In the genomic region with DNA sequence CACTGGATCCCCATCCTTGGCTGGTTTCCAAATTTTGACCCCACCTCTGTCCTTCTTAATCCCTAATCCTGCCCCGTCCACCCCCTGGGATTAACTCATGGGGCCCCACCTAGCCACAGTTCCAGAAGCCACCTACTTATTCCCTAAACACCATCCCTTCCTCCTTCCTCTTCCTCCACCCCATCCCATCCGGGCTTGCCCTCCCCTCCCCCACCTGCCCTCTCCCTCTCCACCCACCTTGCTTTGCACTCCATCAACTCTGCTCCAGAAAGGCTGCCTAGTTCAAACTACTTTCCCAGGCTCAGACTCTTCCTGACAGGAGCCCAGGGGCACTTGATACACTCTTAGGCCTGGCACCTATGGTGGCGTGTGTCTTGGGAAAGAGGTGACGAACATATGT, we compare ENCODE assay signal across 12 mouse cellular contexts. TPM values are rescaled to one million over a fixed set of nuclear protein-coding genes. Genes with fewer than 3 reads are reported as not detected.
DNase-seq lines count a peak whose midpoint lies in the region; ATAC-seq and TF ChIP-seq lines count a peak whose summit lies in the region.
"Had no signal": no experiment of that assay in that cellular context is flagged by ENCODE, and none has a peak within 500 bp of the region (broad histone marks: within the 10 kb centered on the region; RNA-seq: fewer than 3 reads in every experiment).

A gene (plus strand): TSS at position 301 of the 400 bp plus-strand sequence.

- no peak within 1 kb of the TSS for H3K27ac ChIP-seq in kidney, embryonic 14.5 days (ENCODE audit: low read depth, low read length)
- no peak within 1 kb of the TSS for H3K27ac ChIP-seq in neural tube, embryonic 12.5 days
- H3K27ac ChIP-seq in limb, embryonic 11.5 days (replicated peaks; ENCODE audit: low read depth, low read length), result no peak within 1 kb of the TSS
- peak within 1 kb of the TSS; percentile 45 for H3K27ac ChIP-seq in stomach, postnatal 0 days (replicated peaks)
- H3K27ac ChIP-seq: liver, embryonic 13.5 days had no signal

- WGBS in kidney, embryonic 14.5 days, result 51% methylated on average over 4 of the region's 4 CpGs
- WGBS in neural tube, embryonic 12.5 days, result 62% methylated on average over 4 of the region's 4 CpGs
- WGBS in limb, embryonic 11.5 days, result 58% methylated on average over 4 of the region's 4 CpGs
- WGBS in stomach, postnatal 0 days, result 53% methylated on average over 4 of the region's 4 CpGs

- H3K4me1 ChIP-seq in kidney, embryonic 14.5 days (ENCODE audit: control insufficient read depth, insufficient read depth, low read length), result peaks cover 11% of the 10 kb centered on the region
- H3K4me1 ChIP-seq in neural tube, embryonic 12.5 days, result peaks cover 3% of the 10 kb centered on the region; the same call in 1 of the 2 replicates
- H3K4me1 ChIP-seq in limb, embryonic 11.5 days (ENCODE audit: control insufficient read depth, insufficient read depth, low read length), result peaks cover 8% of the 10 kb centered on the region; the same call in 1 of the 2 replicates
- H3K4me1 ChIP-seq in stomach, postnatal 0 days (replicated peaks; ENCODE audit: control insufficient read depth, insufficient read depth), result no peaks in the 10 kb centered on the region
- H3K4me1 ChIP-seq: liver, embryonic 13.5 days had no signal

- no peak for TF ChIP-seq EP300 in stomach, postnatal 0 days (optimal IDR thresholded peaks at IDR 0.05)

- no peak for ATAC-seq in kidney, embryonic 14.5 days (ENCODE audit: low FRiP score, low TSS enrichment)
- ATAC-seq in neural tube, embryonic 12.5 days (ENCODE audit: low FRiP score, low read depth), result no peak
- no peak for ATAC-seq in limb, embryonic 11.5 days (ENCODE audit: insufficient number of reproducible peaks, low FRiP score, low TSS enrichment, low read depth)
- ATAC-seq in stomach, postnatal 0 days (ENCODE audit: low FRiP score, low TSS enrichment), result no peak
- ATAC-seq: inflammation-experienced regulatory T-cells, adult 6 months had no signal

- no peak for TF ChIP-seq CTCF in stomach, postnatal 0 days (IDR thresholded peaks at IDR 0.05; ENCODE audit: low read depth)

- no peak within 1 kb of the TSS for H3K4me3 ChIP-seq in kidney, embryonic 14.5 days (ENCODE audit: low read length)
- H3K4me3 ChIP-seq in neural tube, embryonic 12.5 days, result no peak within 1 kb of the TSS
- H3K4me3 ChIP-seq in limb, embryonic 11.5 days (ENCODE audit: low read depth, low read length), result no peak within 1 kb of the TSS
- H3K4me3 ChIP-seq in stomach, postnatal 0 days (ENCODE audit: low read depth, low read length), result peak within 1 kb of the TSS; percentile 10; the same call in 1 of the 2 replicates
- H3K4me3 ChIP-seq: liver, embryonic 13.5 days had no signal

- H3K4me2 ChIP-seq in kidney, embryonic 14.5 days (replicated peaks; ENCODE audit: low read depth, low read length), result peak within 1 kb of the TSS; percentile 22
- H3K4me2 ChIP-seq in neural tube, embryonic 12.5 days (replicated peaks), result peak within 1 kb of the TSS; percentile 34
- H3K4me2 ChIP-seq in limb, embryonic 11.5 days (ENCODE audit: low read depth, severe bottlenecking), result peak within 1 kb of the TSS; percentile 33
- peak within 1 kb of the TSS; percentile 25; the same call in 1 of the 2 replicates for H3K4me2 ChIP-seq in stomach, postnatal 0 days (replicated peaks; ENCODE audit: low read depth)

- no peak within 1 kb of the TSS for H3K9ac ChIP-seq in kidney, embryonic 14.5 days (ENCODE audit: low read depth, low read length)
- no peak within 1 kb of the TSS for H3K9ac ChIP-seq in neural tube, embryonic 12.5 days
- H3K9ac ChIP-seq in limb, embryonic 11.5 days (ENCODE audit: low read length), result no peak within 1 kb of the TSS
- no peak within 1 kb of the TSS for H3K9ac ChIP-seq in stomach, postnatal 0 days (ENCODE audit: low read length)
- H3K9ac ChIP-seq: liver, embryonic 13.5 days had no signal

- no peaks in the 10 kb centered on the region for H3K27me3 ChIP-seq in kidney, embryonic 14.5 days (ENCODE audit: control insufficient read depth, insufficient read depth, low read length)
- H3K27me3 ChIP-seq in neural tube, embryonic 12.5 days (replicated peaks), result no peaks in the 10 kb centered on the region
- no peaks in the 10 kb centered on the region for H3K27me3 ChIP-seq in limb, embryonic 11.5 days (ENCODE audit: control insufficient read depth, insufficient read depth, low read length)
- no peaks in the 10 kb centered on the region for H3K27me3 ChIP-seq in stomach, postnatal 0 days (ENCODE audit: control insufficient read depth, insufficient read depth, low read length)
- H3K27me3 ChIP-seq: liver, embryonic 13.5 days had no signal

- no peaks in the 10 kb centered on the region for H3K9me3 ChIP-seq in kidney, embryonic 14.5 days (ENCODE audit: control insufficient read depth, low read length)
- H3K9me3 ChIP-seq in neural tube, embryonic 12.5 days, result no peaks in the 10 kb centered on the region
- H3K9me3 ChIP-seq in limb, embryonic 11.5 days (ENCODE audit: control insufficient read depth, low read length), result no peaks in the 10 kb centered on the region
- no peaks in the 10 kb centered on the region for H3K9me3 ChIP-seq in stomach, postnatal 0 days (ENCODE audit: control insufficient read depth, low read length)
- H3K9me3 ChIP-seq: liver, embryonic 13.5 days had no signal

- no peaks in the 10 kb centered on the region for H3K36me3 ChIP-seq in kidney, embryonic 14.5 days (ENCODE audit: control insufficient read depth, insufficient read depth, low read length)
- H3K36me3 ChIP-seq in neural tube, embryonic 12.5 days, result no peaks in the 10 kb centered on the region
- no peaks in the 10 kb centered on the region for H3K36me3 ChIP-seq in limb, embryonic 11.5 days (ENCODE audit: control insufficient read depth, insufficient read depth, low read length)
- no peaks in the 10 kb centered on the region for H3K36me3 ChIP-seq in stomach, postnatal 0 days (ENCODE audit: control insufficient read depth, insufficient read depth, low read length)
- H3K36me3 ChIP-seq: liver, embryonic 13.5 days had no signal

- no peak for DNase-seq in kidney, postnatal 10 days
- no peak for DNase-seq in neural tube, embryonic 10.5 days (ENCODE audit: extremely low spot score, low spot score)
- no peak for DNase-seq in limb, embryonic 11.5 days (ENCODE audit: low spot score)
- DNase-seq in stomach, postnatal 0 days (ENCODE audit: low spot score), result no peak
- DNase-seq in cerebellum, adult 18-20 months, result no peak
- DNase-seq: cerebellum, postnatal 36 days; gastrocnemius, postnatal 36 days; liver, embryonic 13.5 days had no signal

RNA-seq across cellular contexts. Expression of the gene that starts here (rescaled TPM):
- 0.19 and 0.31 TPM in 2 replicates for polyA plus RNA-seq in kidney, embryonic 14.5 days (2014; fragmentation: Nextera tagmentation; extraction: Ambion mirVana)
- 0.10 TPM in 1 of 2 replicates, not detected in the other for polyA plus RNA-seq in neural tube, embryonic 12.5 days (2016; fragmentation: Nextera tagmentation; extraction: Ambion mirVana)
- polyA plus RNA-seq in limb, embryonic 11.5 days (2014; fragmentation: Nextera tagmentation; extraction: Ambion mirVana), result 0.48 and 1.0 TPM in 2 replicates
- 84.7 and 93.8 TPM in 2 replicates for polyA plus RNA-seq in stomach, postnatal 0 days (2015; fragmentation: Nextera tagmentation; extraction: Ambion mirVana)
- polyA plus RNA-seq: liver, embryonic 13.5 days; small intestine, adult 2 months had no signal

Comparison
In these comparisons a context has a peak if more than half of its experiments do, and no peak if none do; other contexts are left out.
1. RNA of the gene that starts here (polyA plus RNA-seq): 84.7 to 93.8 TPM in stomach, postnatal 0 days; 0.48 to 1.0 TPM in limb, embryonic 11.5 days, 0.19 to 0.31 TPM in kidney, embryonic 14.5 days and 0.10 TPM in neural tube, embryonic 12.5 days; every median in the first group is over 10 times any median in the second.
2. Peak in every context shown above with its lines, with median percentiles within 50 percentile points of each other: H3K4me2 ChIP-seq.